8 mouse cellular contexts compared by ENCODE assay signal in the genomic region with DNA sequence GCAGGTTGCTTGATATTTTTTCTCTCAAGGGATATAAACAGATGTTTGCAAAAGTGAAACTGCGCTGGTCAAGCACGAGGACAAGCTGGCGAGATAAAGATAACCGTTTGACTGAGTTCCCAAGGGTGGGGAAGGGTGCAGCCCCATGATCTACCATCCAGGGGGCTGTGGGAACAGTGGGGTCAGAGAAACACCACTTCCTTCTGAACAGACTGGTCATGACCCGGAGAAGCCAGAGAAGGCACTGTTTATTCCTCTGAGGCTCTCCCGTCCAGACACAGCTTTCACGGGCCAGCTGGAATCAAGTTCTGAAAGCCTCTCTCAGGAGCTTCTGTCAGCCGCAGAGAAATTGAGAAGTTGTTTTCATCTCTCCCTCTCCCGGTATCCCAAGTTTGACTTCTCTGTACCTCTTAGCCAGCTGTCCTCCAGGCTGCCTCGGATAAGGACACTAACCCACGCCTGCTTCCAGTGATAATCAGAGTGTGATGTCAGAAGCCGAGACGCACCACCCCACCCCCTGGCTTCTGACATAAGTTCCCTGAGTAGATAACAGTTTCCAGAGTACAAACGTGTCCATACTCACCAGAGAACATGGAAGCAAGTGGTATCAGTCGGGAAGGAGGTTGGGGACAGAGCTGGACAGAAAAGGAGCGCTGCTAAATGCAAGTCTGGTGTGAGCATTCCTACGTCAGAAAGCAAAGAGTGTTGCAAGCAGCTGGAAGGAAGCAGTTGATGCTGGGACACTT. TPM values are rescaled to one million over a fixed set of nuclear protein-coding genes. Genes with fewer than 3 reads are reported as not detected.
DNase-seq lines count a peak whose midpoint lies in the region; ATAC-seq and TF ChIP-seq lines count a peak whose summit lies in the region.

A gene (minus strand): TSS at position 722 of the 746 bp plus-strand sequence.

- no peaks in the 10 kb centered on the region for H3K36me3 ChIP-seq in forebrain, embryonic 13.5 days (ENCODE audit: poor library complexity, severe bottlenecking)
- no peaks in the 10 kb centered on the region for H3K36me3 ChIP-seq in hindbrain, embryonic 10.5 days
- no peaks in the 10 kb centered on the region for H3K36me3 ChIP-seq in limb, embryonic 14.5 days (ENCODE audit: control insufficient read depth, insufficient read depth, low read length)
- H3K36me3 ChIP-seq in midbrain, embryonic 13.5 days: no peaks in the 10 kb centered on the region

- 65% methylated on average over 17 of the region's 17 CpGs for WGBS in forebrain, embryonic 13.5 days
- 53% methylated on average over 17 of the region's 17 CpGs for WGBS in hindbrain, embryonic 10.5 days
- 20% methylated on average over 17 of the region's 17 CpGs for WGBS in limb, embryonic 14.5 days
- WGBS in midbrain, embryonic 13.5 days: 66% methylated on average over 17 of the region's 17 CpGs

- no peak for ATAC-seq in forebrain, embryonic 13.5 days
- peak; percentile 12; the same call in 1 of the 2 replicates for ATAC-seq in limb, embryonic 14.5 days (ENCODE audit: low FRiP score, low read depth)
- ATAC-seq in midbrain, embryonic 13.5 days: no peak

- no peak for TF ChIP-seq POLR2A in limb, embryonic 14.5 days (IDR thresholded peaks at IDR 0.05; ENCODE audit: borderline replicate concordance, extremely low read depth, insufficient read depth, insufficient read length)

- H3K9ac ChIP-seq in forebrain, embryonic 13.5 days: no peak within 1 kb of the TSS
- H3K9ac ChIP-seq in limb, embryonic 14.5 days (ENCODE audit: low read depth, low read length, severe bottlenecking): peak within 1 kb of the TSS; percentile 44
- no peak within 1 kb of the TSS for H3K9ac ChIP-seq in midbrain, embryonic 13.5 days (replicated peaks)

- H3K4me1 ChIP-seq in forebrain, embryonic 13.5 days: no peaks in the 10 kb centered on the region
- H3K4me1 ChIP-seq in hindbrain, embryonic 10.5 days (replicated peaks): peaks cover 22% of the 10 kb centered on the region
- H3K4me1 ChIP-seq in limb, embryonic 14.5 days (ENCODE audit: control insufficient read depth, insufficient read depth, low read length): peaks cover 7% of the 10 kb centered on the region; the same call in 1 of the 2 replicates
- no peaks in the 10 kb centered on the region for H3K4me1 ChIP-seq in midbrain, embryonic 13.5 days (replicated peaks)

- no peaks in the 10 kb centered on the region for H3K27me3 ChIP-seq in forebrain, embryonic 13.5 days
- H3K27me3 ChIP-seq in hindbrain, embryonic 10.5 days (ENCODE audit: insufficient read depth, poor library complexity, severe bottlenecking): no peaks in the 10 kb centered on the region
- H3K27me3 ChIP-seq in limb, embryonic 14.5 days (ENCODE audit: control insufficient read depth, insufficient read depth, low read length): no peaks in the 10 kb centered on the region
- no peaks in the 10 kb centered on the region for H3K27me3 ChIP-seq in midbrain, embryonic 13.5 days

- H3K4me3 ChIP-seq in forebrain, embryonic 13.5 days: 0 out of 2 replicates have a peak within 1 kb of the TSS, but pooled peaks have one; percentile 3
- H3K4me3 ChIP-seq in hindbrain, embryonic 10.5 days: peak within 1 kb of the TSS; percentile 34
- peak within 1 kb of the TSS; percentile 35 for H3K4me3 ChIP-seq in limb, embryonic 14.5 days (replicated peaks; ENCODE audit: low read length)
- no peak within 1 kb of the TSS for H3K4me3 ChIP-seq in midbrain, embryonic 13.5 days (replicated peaks)

- no peak within 1 kb of the TSS for H3K27ac ChIP-seq in forebrain, embryonic 13.5 days
- peak within 1 kb of the TSS; percentile 37 for H3K27ac ChIP-seq in hindbrain, embryonic 10.5 days
- H3K27ac ChIP-seq in limb, embryonic 14.5 days (replicated peaks; ENCODE audit: low read depth, low read length): no peak within 1 kb of the TSS
- no peak within 1 kb of the TSS for H3K27ac ChIP-seq in midbrain, embryonic 13.5 days

- peak; percentile 66 for DNase-seq in CD4-positive, CD25-positive, alpha-beta regulatory T cell, adult 2 months (ENCODE audit: low read depth, low spot score)
- peak; percentile 55 for DNase-seq in adrenal gland, postnatal 10 days
- DNase-seq in hindbrain, embryonic 10.5 days (ENCODE audit: low spot score): peak; percentile 20
- DNase-seq in limb, embryonic 14.5 days (ENCODE audit: low spot score): no peak
- DNase-seq in yolk sac, embryonic 10.5 days (ENCODE audit: low spot score): peak; percentile 53
- DNase-seq in right cerebral cortex, postnatal 25 days: no peak

- H3K4me2 ChIP-seq in forebrain, embryonic 13.5 days: peak within 1 kb of the TSS; percentile 15
- peak within 1 kb of the TSS; percentile 60 for H3K4me2 ChIP-seq in limb, embryonic 14.5 days (replicated peaks; ENCODE audit: low read depth, low read length, severe bottlenecking)
- peak within 1 kb of the TSS; percentile 22; the same call in 1 of the 2 replicates for H3K4me2 ChIP-seq in midbrain, embryonic 13.5 days (replicated peaks)

- no peaks in the 10 kb centered on the region for H3K9me3 ChIP-seq in forebrain, embryonic 13.5 days (replicated peaks)
- H3K9me3 ChIP-seq in hindbrain, embryonic 10.5 days: no peaks in the 10 kb centered on the region
- H3K9me3 ChIP-seq in limb, embryonic 14.5 days (ENCODE audit: control insufficient read depth, low read length): no peaks in the 10 kb centered on the region
- H3K9me3 ChIP-seq in midbrain, embryonic 13.5 days: no peaks in the 10 kb centered on the region

RNA-seq across cellular contexts. Expression of the gene that starts here (rescaled TPM):
- total RNA-seq in adrenal gland, postnatal 10 days (2021): 1 to 10 TPM; 3.4 to 4.8 TPM
- polyA plus RNA-seq in forebrain, embryonic 13.5 days (2015; fragmentation: Nextera tagmentation; extraction: Ambion mirVana): 0.65 and 0.81 TPM in 2 replicates
- polyA plus RNA-seq in hindbrain, embryonic 10.5 days (2016; fragmentation: Nextera tagmentation; extraction: Ambion mirVana): 0.70 and 0.76 TPM in 2 replicates
- polyA plus RNA-seq in limb, embryonic 14.5 days (2012; rRNA removed): 0.50 and 0.63 TPM in 2 replicates
- 0.59 and 0.88 TPM in 2 replicates for polyA plus RNA-seq in limb, embryonic 14.5 days (2014; fragmentation: Nextera tagmentation; extraction: Ambion mirVana)
- polyA plus RNA-seq in midbrain, embryonic 13.5 days (2015; fragmentation: Nextera tagmentation; extraction: Ambion mirVana): 1.8 and 2.1 TPM in 2 replicates

Comparison
In these comparisons a context has a peak if more than half of its experiments do, and no peak if none do; other contexts are left out.
1. Peak in DNase-seq, H3K4me3 ChIP-seq and H3K27ac ChIP-seq in hindbrain, embryonic 10.5 days; RNA of the gene not detected or under 1 TPM.
2. Peak in ATAC-seq, H3K4me3 ChIP-seq, H3K9ac ChIP-seq and H3K4me2 ChIP-seq in limb, embryonic 14.5 days; RNA of the gene not detected or under 1 TPM.
3. DNase-seq: peak in CD4-positive, CD25-positive, alpha-beta regulatory T cell, adult 2 months (single experiment), adrenal gland, postnatal 10 days (single experiment) and yolk sac, embryonic 10.5 days (single experiment); none in limb, embryonic 14.5 days (single experiment) and right cerebral cortex, postnatal 25 days (single experiment).
4. Peak in every context shown above with its lines, with median percentiles within 50 percentile points of each other: H3K4me2 ChIP-seq.